Mouse (Mus musculus) liver, postnatal 0 days (tissue): Measurements from ENCODE around the gene Atp8a2.

Experiments
- CTCF ChIP-seq: sonication (generic); IDR thresholded peaks from 2 replicates; pipeline ENCODE4 v1.5.1; 2016; ENCODE audit warnings: antibody characterized with exemption, low read depth
- EP300 ChIP-seq: IDR thresholded peaks from 2 replicates; pipeline ENCODE4 v1.6.1; 2016; ENCODE audit warnings: antibody characterized with exemption, low read depth, mild to moderate bottlenecking

DNA sequence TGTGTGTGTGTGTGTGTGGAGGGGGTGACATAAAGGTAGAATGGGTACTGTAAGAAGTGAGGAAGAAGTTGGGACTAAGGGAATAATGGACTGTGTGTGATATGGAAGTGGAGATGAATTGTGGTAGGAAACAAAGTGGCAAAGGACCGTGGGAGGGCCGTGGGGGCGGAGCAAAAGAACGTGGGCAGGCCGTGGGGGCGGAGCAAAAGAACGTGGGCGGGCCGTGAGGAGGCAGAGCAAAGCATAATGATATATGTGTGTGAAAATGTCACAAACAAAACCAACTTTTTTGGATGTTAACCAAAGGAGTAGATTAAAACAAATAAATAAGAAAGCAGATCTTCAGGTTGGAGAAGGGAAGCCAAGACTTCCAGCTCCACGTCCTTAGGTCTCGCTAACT lies 44.6 kb downstream of the Atp8a2 start:
- TF ChIP-seq CTCF: no peak
- TF ChIP-seq EP300: no peak
